Mouse (Mus musculus) lung, embryonic 16.5 days (tissue): Measurements from ENCODE around the gene Calr4. TPM values are rescaled to one million over a fixed set of nuclear protein-coding genes. Genes with fewer than 3 reads are reported as not detected.

ENCODE experiments used
- ATAC-seq: fragments of 200-750 bp; cut with Nextera tagmentation; 2 replicates; pipeline ENCODE4 v1.8.0; 2017; ENCODE audit warnings: low read depth, mild to moderate bottlenecking, moderate library complexity
- H3K27ac ChIP-seq: fragments of 300-500 bp; sonication (generic); 2 replicates; pipeline ENCODE4 v1.5.1; 2014; ENCODE audit warnings: mild to moderate bottlenecking, control low read depth, low read length
- H3K27me3 ChIP-seq: fragments of 300-500 bp; sonication (generic); 2 replicates; pipeline ENCODE4 v1.6.1; 2014; ENCODE audit warnings: low read depth, low read length, mixed read lengths; ENCODE audit not compliant: control insufficient read depth, insufficient read depth
- H3K36me3 ChIP-seq: fragments of 300-500 bp; sonication (generic); 2 replicates; pipeline ENCODE4 v1.6.1; 2014; ENCODE audit warnings: low read length; ENCODE audit not compliant: control insufficient read depth, insufficient read depth
- H3K4me1 ChIP-seq: fragments of 300-500 bp; sonication (generic); replicated peaks from 2 replicates; pipeline ENCODE4 v1.6.1; 2014; ENCODE audit warnings: low read length, mixed read lengths; ENCODE audit not compliant: control insufficient read depth, insufficient read depth
- H3K4me2 ChIP-seq: fragments of 300-500 bp; sonication (generic); 2 replicates; pipeline ENCODE4 v1.6.1; 2014; ENCODE audit warnings: low read depth, low read length, control low read depth
- H3K4me3 ChIP-seq: fragments of 300-500 bp; sonication (generic); 2 replicates; pipeline ENCODE4 v1.5.1; 2014; ENCODE audit warnings: mild to moderate bottlenecking, low read length, control low read depth
- H3K9ac ChIP-seq: fragments of 300-500 bp; sonication (generic); 2 replicates; pipeline ENCODE4 v1.6.1; 2014; ENCODE audit warnings: low read length, control low read depth
- H3K9me3 ChIP-seq: fragments of 300-500 bp; sonication (generic); 2 replicates; pipeline ENCODE4 v1.6.1; 2016; ENCODE audit warnings: low read length; ENCODE audit not compliant: control insufficient read depth
- WGBS: fragments of 180-500 bp; shearing (Covaris S2); extraction: QIAGEN DNeasy Blood & Tissue Kit; methylation state at CpG from one replicate; pipeline ENCODE4 v1.1.7; 2014; 5-methylcytosine and 5-hydroxymethylcytosine counted together
- polyA plus RNA-seq: library from polyadenylated mRNA; unstranded; fragments of >200 nt; fragmentation: Nextera tagmentation; extraction: Ambion mirVana; gene quantifications from 2 replicates; pipeline ENCODE4 v1.2.1, GENCODE M21; 2015

Calr4 gene
- polyA plus RNA-seq, 1 experiment from 2014 or later: 0.18 TPM

DNA sequence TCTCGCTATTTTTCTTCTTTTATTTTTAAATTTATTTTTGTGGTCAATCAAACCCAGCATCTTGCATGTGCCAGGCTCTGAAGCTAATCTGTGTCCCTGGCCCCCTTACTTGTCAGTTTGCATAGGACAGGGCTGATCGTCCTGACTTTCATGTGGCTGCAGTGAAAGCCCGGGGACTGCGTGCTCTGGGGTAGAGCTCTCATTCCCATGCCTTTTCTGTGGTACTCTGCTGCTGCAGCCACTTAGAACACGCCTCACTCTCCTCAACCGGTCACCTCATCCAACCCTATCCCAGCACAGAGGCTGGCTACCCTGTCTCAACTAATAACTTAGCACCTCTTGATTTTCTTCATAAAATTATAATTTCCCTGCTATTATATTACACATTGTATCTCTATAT lies 8.7 kb upstream of the Calr4 start:
- Histone ChIP-seq H3K36me3 (no peaks in the 10 kb centered on the region), H3K27ac (peak overlapping the region; percentile 64; the same call in 1 of the 2 replicates), H3K9ac (no peak overlapping the region), H3K4me3 (no peak overlapping the region), H3K9me3 (no peaks in the 10 kb centered on the region), H3K27me3 (no peaks in the 10 kb centered on the region), H3K4me1 (peaks cover 20% of the 10 kb centered on the region), H3K4me2 (no peak overlapping the region)
- ATAC-seq: peak; percentile 66
- WGBS: 39% methylated on average over 6 of the region's 6 CpGs

DNA sequence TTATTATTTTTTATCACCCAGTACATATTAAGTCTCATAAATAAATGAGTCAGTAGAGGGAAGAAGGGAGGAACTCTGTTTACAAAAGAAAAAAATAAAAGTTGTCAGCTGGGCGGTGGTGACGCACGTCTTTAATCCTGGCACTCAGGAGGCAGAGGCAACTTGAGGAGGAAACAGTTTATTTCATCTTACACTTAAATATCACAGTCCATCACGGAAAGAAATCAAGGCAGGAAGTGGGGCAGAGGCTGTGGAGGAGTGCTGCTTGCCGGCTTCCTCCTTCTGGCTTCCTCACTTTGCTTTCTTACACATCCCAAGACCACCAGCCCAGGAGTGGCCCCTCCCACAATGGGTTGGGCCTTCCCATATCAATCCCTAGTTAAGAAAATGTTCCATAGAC lies 8.2 kb upstream of the Calr4 start:
- Histone ChIP-seq H3K27me3 (no peaks in the 10 kb centered on the region), H3K4me2 (no peak overlapping the region), H3K36me3 (no peaks in the 10 kb centered on the region), H3K4me1 (peaks cover 20% of the 10 kb centered on the region), H3K9ac (no peak overlapping the region), H3K9me3 (no peaks in the 10 kb centered on the region), H3K27ac (peak overlapping the region; percentile 15), H3K4me3 (no peak overlapping the region)
- 28% methylated on average over 5 of the region's 5 CpGs for whole genome bisulfite sequencing
- ATAC-seq: peak; percentile 60

DNA sequence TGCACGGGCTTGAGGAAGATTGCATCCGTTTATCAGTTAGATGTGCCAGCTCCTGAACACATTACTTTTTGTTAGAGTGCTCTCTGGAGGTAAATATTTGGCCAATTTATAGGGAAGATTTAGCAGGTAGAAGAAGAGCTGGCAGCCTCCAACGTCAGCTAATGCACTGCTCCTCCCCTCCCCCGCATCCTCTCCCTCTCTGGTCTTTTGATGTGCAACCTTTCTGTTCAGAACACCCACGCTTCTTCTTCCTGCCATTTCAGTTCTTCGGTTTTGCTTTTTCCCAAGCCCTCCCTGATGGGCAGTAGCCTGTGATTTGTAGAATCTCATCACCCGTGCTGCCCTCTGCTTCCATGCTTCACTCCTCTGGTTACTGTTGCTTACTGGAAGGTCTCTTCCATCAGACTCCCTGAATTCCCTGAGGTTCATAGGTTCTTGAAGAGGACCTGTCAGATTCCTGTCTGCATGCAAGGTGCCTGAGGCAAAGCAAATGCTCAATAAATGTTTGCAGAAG lies 4.5 kb upstream of the Calr4 start:
- H3K36me3 ChIP-seq: no peaks in the 10 kb centered on the region
- 45% methylated on average over 7 of the region's 7 CpGs for WGBS
- no peaks in the 10 kb centered on the region for H3K9me3 ChIP-seq
- H3K27me3 ChIP-seq: no peaks in the 10 kb centered on the region
- H3K9ac ChIP-seq: no peak overlapping the region
- H3K4me2 ChIP-seq: no peak overlapping the region
- no peak for ATAC-seq
- H3K27ac ChIP-seq: no peak overlapping the region
- H3K4me1 ChIP-seq: peaks cover 16% of the 10 kb centered on the region
- H3K4me3 ChIP-seq: no peak overlapping the region

DNA sequence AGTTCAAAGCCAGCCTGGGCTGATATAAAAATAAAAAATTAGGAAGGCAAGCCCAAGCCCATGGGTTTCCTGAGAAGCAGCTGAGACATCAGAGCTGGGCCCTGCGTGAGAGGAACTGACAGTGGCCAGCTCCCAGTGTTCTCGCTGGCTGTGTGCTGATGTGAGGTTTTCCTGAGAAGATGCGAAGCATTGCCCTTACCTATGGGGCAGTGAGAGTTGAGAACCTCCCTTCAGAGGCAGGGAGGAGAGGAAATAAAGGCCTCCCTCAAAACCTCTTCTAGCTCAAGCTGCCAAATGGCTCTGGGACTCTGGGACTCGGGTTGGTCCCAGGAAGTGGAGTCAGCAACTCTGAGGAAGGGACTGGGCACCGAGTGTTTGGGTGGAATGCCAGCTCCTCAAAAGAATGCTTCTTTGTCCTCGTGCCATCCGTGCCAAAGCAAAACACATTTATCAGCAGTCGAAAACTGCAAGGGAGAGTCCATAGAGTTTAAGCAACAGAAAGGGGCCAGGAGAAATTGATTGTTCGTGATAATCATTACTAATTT lies 593 bp downstream of the Calr4 start:
- Histone ChIP-seq H3K27ac (no peak overlapping the region), H3K27me3 (no peaks in the 10 kb centered on the region), H3K9me3 (no peaks in the 10 kb centered on the region), H3K9ac (no peak overlapping the region), H3K4me2 (no peak overlapping the region), H3K4me1 (no peaks in the 10 kb centered on the region), H3K36me3 (no peaks in the 10 kb centered on the region), H3K4me3 (no peak overlapping the region)
- ATAC-seq: no peak
- WGBS: 57% methylated on average over 9 of the region's 9 CpGs

DNA sequence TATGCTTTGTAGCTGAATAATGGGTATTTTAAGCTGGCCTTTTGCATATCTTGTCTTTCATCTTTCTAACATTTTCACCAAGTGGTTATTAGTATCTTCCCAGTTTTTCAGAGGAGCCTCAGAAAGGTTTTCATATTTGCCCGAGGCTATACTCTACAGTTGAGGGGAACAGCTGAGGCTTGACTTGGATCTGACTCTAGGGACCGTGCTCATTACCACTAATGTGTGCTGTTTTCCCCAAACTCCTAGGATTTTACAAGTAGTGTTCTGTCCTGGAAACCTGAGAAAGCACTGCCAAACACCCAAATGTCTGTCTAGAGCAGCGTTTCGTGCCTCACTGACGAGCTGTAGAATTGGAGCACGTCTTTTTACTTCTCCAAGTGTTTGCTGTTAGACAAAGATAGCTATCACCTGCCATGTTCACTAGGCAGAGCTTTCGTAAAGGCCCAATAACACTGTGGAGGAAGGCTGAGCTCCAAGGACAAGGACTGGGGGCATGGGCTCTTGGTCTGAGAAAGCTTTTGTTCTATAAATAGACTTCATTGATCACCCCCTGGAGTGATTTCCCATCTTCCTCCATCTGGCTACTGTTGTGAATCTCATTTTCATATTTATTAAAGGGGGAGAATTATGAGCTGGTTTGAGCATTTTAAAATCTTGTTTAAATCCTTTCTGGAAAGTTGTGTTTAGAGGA lies 2.0 kb downstream of the Calr4 start:
- Histone ChIP-seq H3K36me3 (no peaks in the 10 kb centered on the region), H3K27ac (no peak overlapping the region), H3K4me3 (no peak overlapping the region), H3K27me3 (no peaks in the 10 kb centered on the region), H3K4me2 (no peak overlapping the region), H3K4me1 (no peaks in the 10 kb centered on the region), H3K9ac (no peak overlapping the region), H3K9me3 (no peaks in the 10 kb centered on the region)
- 67% methylated on average over 7 of the region's 7 CpGs for WGBS
- ATAC-seq: no peak

DNA sequence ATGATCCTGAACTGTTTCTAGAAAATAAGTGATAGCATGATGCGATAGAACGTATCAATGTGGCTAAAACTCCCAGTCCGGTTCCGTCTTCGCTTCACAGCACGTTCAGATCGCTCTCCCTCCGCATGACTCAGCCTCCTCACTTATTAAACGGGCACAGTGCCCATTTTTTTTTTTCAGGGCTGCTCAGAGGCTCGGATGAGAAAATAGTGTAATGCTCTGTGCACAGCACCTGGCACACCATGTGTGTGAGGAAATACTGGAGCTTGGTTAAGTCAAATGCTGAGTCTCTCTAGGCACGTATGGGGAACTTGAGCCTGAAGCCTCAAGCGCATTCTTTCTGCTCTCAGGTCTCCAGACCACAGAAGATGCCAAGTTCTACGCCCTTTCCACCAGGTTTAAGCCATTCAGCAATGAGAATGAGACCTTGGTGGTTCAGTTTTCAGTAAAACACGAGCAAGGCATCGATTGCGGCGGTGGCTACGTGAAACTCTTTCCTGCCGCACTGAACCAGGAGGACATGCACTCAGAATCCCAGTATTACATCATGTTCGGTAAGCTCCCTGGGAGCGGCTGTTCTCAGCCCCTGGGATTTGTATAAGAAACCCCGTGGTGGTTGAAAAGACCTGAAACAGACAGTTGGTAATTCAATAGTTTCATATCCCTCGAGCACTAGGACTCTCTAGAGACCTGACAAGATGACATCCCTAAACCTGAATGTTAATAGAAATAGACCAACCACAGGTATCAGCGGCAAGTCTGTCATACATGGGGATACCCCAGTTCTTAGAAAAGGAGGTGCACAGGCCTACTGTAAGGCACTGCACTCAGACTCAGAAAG lies 4.4 kb downstream of the Calr4 start:
- WGBS: 76% methylated on average over 24 of the region's 24 CpGs
- Histone ChIP-seq H3K4me2 (no peak overlapping the region), H3K4me1 (no peaks in the 10 kb centered on the region), H3K9ac (no peak overlapping the region), H3K4me3 (no peak overlapping the region), H3K27me3 (no peaks in the 10 kb centered on the region), H3K9me3 (no peaks in the 10 kb centered on the region), H3K36me3 (no peaks in the 10 kb centered on the region), H3K27ac (no peak overlapping the region)
- no peak for ATAC-seq

DNA sequence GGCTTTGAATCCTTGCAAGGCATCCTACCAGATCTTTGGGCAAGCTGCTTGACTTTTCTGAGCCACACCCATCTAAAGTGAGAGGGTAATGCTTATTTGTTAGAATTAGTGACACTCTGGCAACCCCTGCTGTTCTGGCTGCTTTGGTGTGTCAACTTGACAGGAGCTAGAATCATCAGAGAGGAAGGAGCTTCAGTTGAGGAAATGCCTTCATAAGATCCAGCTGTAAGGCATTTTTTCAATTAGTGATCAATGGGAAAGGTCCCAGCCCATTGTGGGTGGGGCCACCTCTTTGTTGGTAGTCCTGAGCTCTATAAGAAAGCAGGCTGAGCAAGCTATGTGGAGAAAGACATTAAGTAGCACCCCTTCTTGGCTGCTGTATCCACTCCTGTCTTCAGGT lies 6.9 kb downstream of the Calr4 start:
- Histone ChIP-seq H3K4me3 (no peak overlapping the region), H3K9me3 (no peaks in the 10 kb centered on the region)

DNA sequence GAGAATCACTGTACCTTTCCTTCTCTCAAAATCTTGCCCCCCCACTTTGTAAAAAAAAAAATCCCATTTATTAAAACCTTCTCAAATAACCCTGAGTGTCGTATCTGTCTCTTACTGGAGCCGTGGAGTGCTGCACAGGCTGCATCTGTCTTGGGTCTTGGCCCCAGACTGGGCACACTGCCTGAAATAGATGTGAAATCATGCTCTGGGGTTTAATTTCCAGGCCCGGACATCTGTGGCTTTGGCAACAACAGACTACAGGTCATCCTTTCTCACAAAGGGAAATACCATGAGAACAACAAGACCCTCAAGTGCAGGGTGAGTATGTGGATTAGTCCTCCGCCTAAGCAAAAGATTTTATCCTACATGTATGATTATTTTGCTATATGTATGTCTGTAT lies 7.6 kb downstream of the Calr4 start:
- 46% methylated on average over 4 of the region's 4 CpGs for WGBS
- no peak overlapping the region for H3K27ac ChIP-seq
- peak; percentile 75 for ATAC-seq

More for the DNA sequence above, 6.9 kb downstream of the Calr4 start:
- no peaks in the 10 kb centered on the region for H3K4me1 ChIP-seq
- no peak overlapping the region for H3K9ac ChIP-seq
- H3K36me3 ChIP-seq: no peaks in the 10 kb centered on the region
- H3K27ac ChIP-seq: no peak overlapping the region
- no peak for ATAC-seq
- no peak overlapping the region for H3K4me2 ChIP-seq
- no peaks in the 10 kb centered on the region for H3K27me3 ChIP-seq

DNA sequence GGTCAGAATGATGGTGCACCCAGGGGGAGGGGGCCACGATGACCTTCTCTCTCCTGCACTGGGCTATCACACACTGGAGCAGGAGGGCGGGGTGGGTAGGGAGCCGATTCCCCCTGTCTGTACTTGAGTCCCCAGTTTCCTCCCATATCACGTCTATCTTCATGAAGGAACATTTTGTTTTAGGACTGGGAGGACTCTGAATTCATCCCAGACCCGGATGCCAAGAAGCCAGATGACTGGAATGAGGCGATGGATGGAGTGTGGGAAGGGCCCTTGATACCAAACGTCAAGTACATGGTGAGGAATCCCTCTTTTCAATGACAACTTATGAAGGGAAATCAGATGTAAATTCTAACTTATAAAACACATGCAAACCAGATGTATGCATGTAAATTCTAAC lies 10.2 kb downstream of the Calr4 start:
- no peak overlapping the region for H3K27ac ChIP-seq
- ATAC-seq: no peak
- no peak overlapping the region for H3K4me2 ChIP-seq
- H3K27me3 ChIP-seq: no peaks in the 10 kb centered on the region
- H3K36me3 ChIP-seq: no peaks in the 10 kb centered on the region
- H3K9ac ChIP-seq: no peak overlapping the region
- WGBS: 63% methylated on average over 7 of the region's 7 CpGs
- H3K4me1 ChIP-seq: no peaks in the 10 kb centered on the region
- no peak overlapping the region for H3K4me3 ChIP-seq
- H3K9me3 ChIP-seq: no peaks in the 10 kb centered on the region

More for the DNA sequence above, 7.6 kb downstream of the Calr4 start:
- H3K36me3 ChIP-seq: no peaks in the 10 kb centered on the region
- no peak overlapping the region for H3K4me3 ChIP-seq
- no peaks in the 10 kb centered on the region for H3K9me3 ChIP-seq
- no peaks in the 10 kb centered on the region for H3K27me3 ChIP-seq
- no peaks in the 10 kb centered on the region for H3K4me1 ChIP-seq
- no peak overlapping the region for H3K9ac ChIP-seq
- no peak overlapping the region for H3K4me2 ChIP-seq
